Mouse (Mus musculus) left cerebral cortex, adult 9 months (tissue): ENCODE measurements at regions not wholly inside any gene's neighbourhood (a gene's known extent, or its start where the extent isn't known, plus 50 kb on each side); places are given as distances from the start of the nearest gene placed in this dataset.
A peak's percentile ranks its signal among the peaks of the same experiment; 100 is the strongest.

ENCODE experiments used
- DNase-seq, 2 experiments: peaks; one replicate each; pipeline ENCODE4 v3.0.0; 2022; ENCODE audit warnings: low spot score in 2 of 2

GRCm38 (mm10) chr17:62546286-62546685, 334.8 kb downstream of the Efna5 start:
- DNase-seq: no peak

DNA sequence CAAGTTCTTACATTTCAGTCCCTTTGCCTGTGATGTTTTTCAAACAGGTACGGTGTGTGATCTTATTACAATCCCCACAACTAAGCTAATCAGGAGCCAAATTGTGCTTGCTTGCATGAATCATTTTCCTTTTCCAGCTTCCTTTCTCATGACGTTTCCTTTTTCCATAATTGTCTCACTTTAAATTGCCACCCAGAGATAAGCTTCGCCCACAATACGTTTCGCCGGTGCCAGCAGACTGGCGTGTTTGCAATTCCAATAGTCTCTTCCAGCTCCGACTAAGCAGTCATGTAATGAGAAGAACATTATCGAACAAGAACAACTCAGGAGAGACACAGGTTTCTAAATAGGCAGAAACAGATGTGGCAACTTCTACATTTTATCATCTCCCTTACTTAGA, 335.8 kb downstream of the Efna5 start:
- DNase-seq: peak; percentile 11 to 61

GRCm38 (mm10) chr17:62543056-62543975, 337.8 kb downstream of the Efna5 start:
- DNase-seq: no peak

DNA sequence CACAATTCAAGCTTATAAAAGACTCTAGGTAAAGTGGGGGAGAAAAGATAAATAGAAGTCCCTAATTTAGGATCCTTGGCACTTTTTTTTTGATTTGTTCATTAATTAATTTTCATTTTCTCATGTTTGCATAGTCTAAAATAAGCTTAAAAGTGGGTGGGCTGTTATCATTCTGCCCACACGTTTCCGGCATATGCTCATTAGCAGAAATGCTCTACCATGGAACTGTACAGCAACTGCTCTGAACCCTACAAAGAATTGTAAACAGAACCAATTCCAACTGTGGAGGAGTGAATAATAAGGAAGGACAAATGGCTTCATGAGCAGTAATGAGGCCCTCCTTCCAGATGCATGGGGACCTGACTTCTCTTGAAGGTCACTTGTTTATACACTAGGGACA, 351.2 kb downstream of the Efna5 start:
- DNase-seq: no peak

- DNase-seq: no peak
These were observed 353.6 kb downstream of the Efna5 start for GRCm38 (mm10) chr17:62527556-62527955.

DNA sequence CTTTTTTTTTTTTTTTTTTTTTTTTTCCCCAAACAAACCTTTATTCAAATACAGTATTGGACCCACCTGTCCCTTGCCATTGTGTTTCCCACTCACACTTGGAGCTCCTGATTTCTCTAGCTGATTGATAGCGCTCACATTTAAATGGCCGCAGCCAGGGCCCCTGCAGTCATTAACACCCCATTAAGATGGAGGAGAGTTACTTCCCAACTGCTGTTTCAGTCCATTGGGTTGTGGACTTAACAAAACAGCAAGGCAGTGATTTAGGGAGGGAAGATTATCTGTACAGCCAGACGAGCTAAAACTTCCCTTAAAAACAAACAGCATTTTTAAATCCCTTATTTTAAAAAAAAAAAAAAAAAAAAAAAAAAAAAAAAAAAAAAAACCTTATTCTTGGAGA, 367.5 kb downstream of the Efna5 start:
- no peak for DNase-seq

GRCm38 (mm10) chr17:62510184-62510583, 370.9 kb downstream of the Efna5 start:
- DNase-seq: no peak

GRCm38 (mm10) chr17:62507766-62508485, 373.2 kb downstream of the Efna5 start:
- no peak for DNase-seq

GRCm38 (mm10) chr17:62504691-62505090, 376.4 kb downstream of the Efna5 start:
- DNase-seq: no peak

GRCm38 (mm10) chr17:62470739-62471138, 410.4 kb downstream of the Efna5 start:
- DNase-seq: peak; percentile 7 to 61

DNA sequence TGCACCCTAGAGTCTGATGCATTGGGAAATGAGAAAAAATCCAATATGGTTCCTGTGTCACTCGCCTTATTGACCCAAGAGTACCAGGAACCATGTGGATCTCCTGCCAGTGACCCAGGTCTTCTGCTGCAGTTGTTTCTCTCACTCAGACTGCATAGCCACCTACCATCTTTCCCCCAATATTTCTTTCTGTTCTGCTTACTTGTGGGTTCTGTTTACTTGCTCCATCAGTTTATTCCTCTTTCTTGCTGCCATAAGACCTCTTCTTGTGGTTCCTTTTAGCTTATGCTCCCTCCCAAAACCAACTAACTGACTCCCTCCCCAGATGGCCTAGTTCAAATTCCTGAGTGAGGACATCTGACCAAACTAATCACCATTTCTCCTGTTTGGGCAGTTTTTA, 411.8 kb downstream of the Efna5 start:
- DNase-seq: no peak

GRCm38 (mm10) chr17:62468859-62469258, 412.3 kb downstream of the Efna5 start:
- DNase-seq: no peak

GRCm38 (mm10) chr17:62467072-62467471, 414.0 kb downstream of the Efna5 start:
- DNase-seq: no peak

DNA sequence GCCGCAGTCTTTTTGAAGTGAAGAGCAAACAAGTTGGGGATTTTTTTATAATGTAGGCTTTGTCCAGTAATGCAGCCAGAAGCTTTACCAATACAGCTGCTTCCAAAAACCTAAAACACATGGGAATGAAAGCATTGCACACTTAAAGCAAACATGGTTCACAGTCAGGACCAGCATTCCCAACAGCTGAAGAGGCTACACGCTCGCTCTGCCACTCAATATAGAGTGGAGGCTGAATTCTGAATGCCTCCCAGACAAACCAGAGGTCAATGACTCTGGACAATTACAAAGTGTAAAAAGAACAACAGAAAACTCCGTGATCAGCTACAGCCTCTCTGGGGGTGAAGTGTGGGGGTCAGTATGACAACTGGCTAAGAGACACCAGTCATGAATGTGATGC, 416.1 kb downstream of the Efna5 start:
- DNase-seq: no peak

GRCm38 (mm10) chr17:62464228-62464627, 416.9 kb downstream of the Efna5 start:
- no peak for DNase-seq

DNA sequence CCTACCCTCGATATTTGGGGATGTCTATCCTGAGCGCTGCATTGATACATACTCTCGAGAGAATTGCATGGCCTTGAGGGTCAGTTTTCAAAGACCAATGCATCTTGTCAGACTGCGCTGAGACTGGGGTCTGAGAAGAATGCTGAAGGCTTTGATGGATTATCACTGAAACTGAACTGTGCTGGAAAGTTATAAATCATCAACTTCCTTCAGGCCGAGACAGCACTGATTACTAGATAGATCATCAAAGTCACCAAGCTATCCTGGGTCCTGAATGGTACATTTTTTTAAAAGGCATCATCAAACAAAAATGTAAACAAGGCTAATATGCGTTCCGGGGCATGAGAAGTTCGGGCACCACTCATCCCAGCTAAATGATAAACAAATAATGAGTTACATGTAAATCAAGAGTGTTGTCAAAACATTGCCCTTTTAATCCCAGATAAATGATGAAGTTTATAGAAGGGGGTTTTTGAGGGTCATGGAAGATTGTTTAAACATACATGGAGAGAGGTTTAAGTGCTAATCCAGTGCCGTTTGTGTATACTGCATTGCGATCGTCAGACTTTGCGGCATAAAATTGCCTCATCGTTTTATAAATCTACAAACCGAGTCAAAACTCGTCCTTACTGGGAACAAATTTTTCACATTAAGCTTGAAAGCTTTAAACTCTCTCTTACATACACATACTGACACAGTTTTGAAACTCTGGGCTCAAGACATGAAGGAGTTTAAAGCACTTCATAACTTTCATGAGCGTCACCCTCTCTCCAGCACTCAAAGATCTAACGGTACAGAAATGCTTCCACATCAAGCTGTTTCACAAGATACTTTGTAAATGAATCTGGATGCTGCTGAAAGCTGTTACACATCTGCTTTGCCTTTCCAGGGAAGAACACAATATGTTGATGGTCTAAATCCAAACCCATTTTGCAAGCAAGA, 419.5 kb downstream of the Efna5 start:
- no peak for DNase-seq

- DNase-seq: peak in 1 of 2 experiments; percentile 55
These were observed 422.2 kb downstream of the Efna5 start for GRCm38 (mm10) chr17:62458964-62459363.

DNA sequence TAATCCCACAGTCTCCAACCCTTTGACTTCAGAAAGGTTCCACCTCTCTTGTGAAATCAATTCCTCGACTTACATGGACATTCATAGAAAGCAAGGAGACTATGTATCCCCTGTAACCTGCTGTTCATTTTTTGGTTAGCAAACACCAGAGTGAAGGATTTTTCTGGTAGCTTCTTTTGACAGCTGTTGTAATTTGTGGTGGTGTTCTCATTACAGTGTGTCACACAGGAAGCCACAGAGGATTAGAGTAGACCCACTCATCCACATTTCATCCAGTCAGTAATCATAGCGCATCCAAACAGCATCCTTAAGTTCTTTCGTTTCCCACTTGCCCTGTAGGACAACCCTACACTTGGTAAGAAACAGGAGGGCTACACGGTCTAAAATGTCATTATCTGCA, 443.1 kb downstream of the Efna5 start:
- no peak for DNase-seq

GRCm38 (mm10) chr17:62436044-62436443, 445.1 kb downstream of the Efna5 start:
- no peak for DNase-seq

GRCm38 (mm10) chr17:62423476-62424385, 457.4 kb downstream of the Efna5 start:
- no peak for DNase-seq

- DNase-seq: no peak
These were observed 463.5 kb downstream of the Efna5 start for GRCm38 (mm10) chr17:62417584-62417983.
